Mouse (Mus musculus) stomach, postnatal 0 days (tissue): ENCODE measurements around the gene Nt5e. TPM values are rescaled to one million over a fixed set of nuclear protein-coding genes. Genes with fewer than 3 reads are reported as not detected.
A peak's percentile ranks its signal among the peaks of the same experiment; 100 is the strongest.

Experiments used
- ATAC-seq: fragments of 200-750 bp; cut with Nextera tagmentation; 2 replicates; pipeline ENCODE4 v1.8.0; 2017; ENCODE audit not compliant: low FRiP score, low TSS enrichment
- DNase-seq: peaks from one replicate; pipeline ENCODE4 v3.0.0-alpha.2; 2016; ENCODE audit warnings: low spot score
- H3K27ac ChIP-seq: fragments of 300-500 bp; sonication (generic); replicated peaks from 2 replicates; pipeline ENCODE4 v1.5.1; 2014; ENCODE audit warnings: mild to moderate bottlenecking, control low read depth
- H3K27me3 ChIP-seq: fragments of 300-500 bp; sonication (generic); 2 replicates; pipeline ENCODE4 v1.6.1; 2014; ENCODE audit warnings: low read length; ENCODE audit not compliant: control insufficient read depth, insufficient read depth
- H3K36me3 ChIP-seq: fragments of 300-500 bp; sonication (generic); 2 replicates; pipeline ENCODE4 v1.6.1; 2014; ENCODE audit warnings: low read length, mixed read lengths; ENCODE audit not compliant: control insufficient read depth, insufficient read depth
- H3K4me1 ChIP-seq: fragments of 300-500 bp; sonication (generic); replicated peaks from 2 replicates; pipeline ENCODE4 v1.6.1; 2014; ENCODE audit warnings: antibody characterized with exemption; ENCODE audit not compliant: control insufficient read depth, insufficient read depth
- H3K4me2 ChIP-seq: fragments of 300-500 bp; sonication (generic); replicated peaks from 2 replicates; pipeline ENCODE4 v1.6.1; 2014; ENCODE audit warnings: low read depth, mild to moderate bottlenecking, control low read depth, moderate library complexity
- H3K4me3 ChIP-seq: fragments of 300-500 bp; sonication (generic); 2 replicates; pipeline ENCODE4 v1.5.1; 2014; ENCODE audit warnings: low read depth, low read length, control low read depth
- H3K9ac ChIP-seq: fragments of 300-500 bp; sonication (generic); 2 replicates; pipeline ENCODE4 v1.6.1; 2014; ENCODE audit warnings: mild to moderate bottlenecking, low read length, control low read depth, mixed read lengths
- H3K9me3 ChIP-seq: fragments of 300-500 bp; sonication (generic); 2 replicates; pipeline ENCODE4 v1.6.1; 2016; ENCODE audit warnings: low read length; ENCODE audit not compliant: control insufficient read depth
- CTCF ChIP-seq: IDR thresholded peaks from 2 replicates; pipeline ENCODE4 v1.5.1; 2016; ENCODE audit warnings: antibody characterized with exemption, low read depth, mild to moderate bottlenecking, moderate library complexity
- EP300 ChIP-seq: optimal IDR thresholded peaks from 2 replicates; pipeline ENCODE3; 2016; ENCODE audit warnings: antibody characterized with exemption
- WGBS: fragments of 180-500 bp; shearing (Covaris S2); extraction: QIAGEN DNeasy Blood & Tissue Kit; methylation state at CpG from one replicate; pipeline ENCODE4 v1.1.7; 2014; 5-methylcytosine and 5-hydroxymethylcytosine counted together
- polyA plus RNA-seq: library from polyadenylated mRNA; unstranded; fragments of >200 nt; fragmentation: Nextera tagmentation; extraction: Ambion mirVana; gene quantifications from 2 replicates; pipeline ENCODE4 v1.2.1, GENCODE M21; 2015

Nt5e gene
- polyA plus RNA-seq, 1 experiment from 2014 or later, result 52.7 TPM

DNA sequence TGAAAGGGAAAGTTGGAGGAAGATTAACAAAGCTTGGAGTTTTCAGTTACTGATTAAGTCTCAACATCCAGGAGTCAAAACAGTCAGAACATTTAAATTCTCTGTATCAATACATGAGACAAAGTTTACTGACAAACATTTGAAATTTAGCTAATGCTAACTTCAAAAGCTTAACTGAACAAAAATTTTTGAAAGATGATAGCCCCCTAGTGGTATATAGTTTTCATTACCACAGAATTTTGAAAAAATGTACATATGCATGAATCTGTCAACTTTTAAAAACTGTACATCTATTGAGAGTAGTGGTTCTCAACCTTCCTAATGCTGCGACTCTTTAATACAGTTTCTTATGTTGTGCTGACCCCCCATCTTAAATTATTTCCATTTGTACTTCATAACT lies 71.5 kb downstream of the Nt5e start:
- Histone ChIP-seq H3K4me3 (no peak overlapping the region), H3K27ac (no peak overlapping the region), H3K27me3 (no peaks in the 10 kb centered on the region), H3K9me3 (no peaks in the 10 kb centered on the region), H3K36me3 (peaks cover 8% of the 10 kb centered on the region), H3K9ac (no peak overlapping the region), H3K4me2 (no peak overlapping the region), H3K4me1 (no peaks in the 10 kb centered on the region)
- no peak for DNase-seq
- TF ChIP-seq CTCF (peak; percentile 61), EP300 (no peak)
- WGBS, result 81% methylated on average over 1 of the region's 1 CpGs
- no peak for ATAC-seq

DNA sequence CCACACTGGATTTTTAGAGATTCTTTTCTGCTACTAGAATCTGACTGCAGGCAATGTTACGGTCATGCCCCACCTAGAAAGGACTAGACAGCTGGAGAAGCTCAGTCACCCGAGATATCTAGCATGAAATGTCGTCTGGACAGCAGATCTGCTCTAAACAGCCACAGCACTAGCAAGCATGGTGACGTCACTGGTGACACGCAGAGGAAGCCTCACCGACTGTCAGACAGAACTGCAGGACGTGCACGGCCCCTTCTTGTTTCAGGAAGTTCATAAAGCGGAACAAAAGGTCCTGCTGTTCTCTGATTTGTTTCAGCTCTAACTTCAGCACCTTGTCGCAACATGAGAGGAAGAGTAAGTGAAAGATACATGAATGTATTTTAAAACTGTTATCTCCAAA lies 77.1 kb downstream of the Nt5e start:
- Histone ChIP-seq H3K36me3 (peaks cover 8% of the 10 kb centered on the region; the same call in 1 of the 2 replicates), H3K9ac (no peak overlapping the region), H3K27me3 (no peaks in the 10 kb centered on the region), H3K4me1 (no peaks in the 10 kb centered on the region), H3K27ac (no peak overlapping the region), H3K4me3 (no peak overlapping the region), H3K4me2 (no peak overlapping the region), H3K9me3 (no peaks in the 10 kb centered on the region)
- DNase-seq (no peak), ATAC-seq (no peak)
- 77% methylated on average over 10 of the region's 10 CpGs for WGBS
- TF ChIP-seq EP300, result no peak
- no peak for TF ChIP-seq CTCF

DNA sequence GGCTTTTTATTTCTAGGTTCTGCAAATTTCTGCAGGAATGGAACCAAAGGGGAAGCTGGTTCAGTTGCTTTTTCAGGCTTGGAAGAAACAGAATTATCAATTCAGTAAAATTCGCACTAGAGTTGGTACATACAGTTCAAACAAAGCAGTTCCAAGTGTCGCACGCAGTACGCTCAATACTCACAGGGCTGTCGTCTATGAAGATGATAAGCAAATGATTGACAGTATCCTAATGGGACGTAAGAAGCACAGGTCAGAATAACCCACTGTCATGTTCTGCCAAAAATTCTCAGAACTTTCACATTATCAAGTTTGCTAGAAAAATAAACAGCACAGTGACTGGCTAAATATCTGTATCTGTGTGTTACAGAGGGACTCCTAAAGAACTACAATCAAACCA lies 77.5 kb downstream of the Nt5e start:
- Histone ChIP-seq H3K36me3 (peaks cover 8% of the 10 kb centered on the region; the same call in 1 of the 2 replicates), H3K27me3 (no peaks in the 10 kb centered on the region), H3K4me1 (no peaks in the 10 kb centered on the region), H3K4me2 (no peak overlapping the region), H3K9me3 (no peaks in the 10 kb centered on the region), H3K27ac (no peak overlapping the region), H3K4me3 (no peak overlapping the region), H3K9ac (no peak overlapping the region)
- TF ChIP-seq EP300, result no peak
- TF ChIP-seq CTCF, result no peak
- DNase-seq, result no peak
- 84% methylated on average over 6 of the region's 6 CpGs for WGBS
- ATAC-seq, result no peak

DNA sequence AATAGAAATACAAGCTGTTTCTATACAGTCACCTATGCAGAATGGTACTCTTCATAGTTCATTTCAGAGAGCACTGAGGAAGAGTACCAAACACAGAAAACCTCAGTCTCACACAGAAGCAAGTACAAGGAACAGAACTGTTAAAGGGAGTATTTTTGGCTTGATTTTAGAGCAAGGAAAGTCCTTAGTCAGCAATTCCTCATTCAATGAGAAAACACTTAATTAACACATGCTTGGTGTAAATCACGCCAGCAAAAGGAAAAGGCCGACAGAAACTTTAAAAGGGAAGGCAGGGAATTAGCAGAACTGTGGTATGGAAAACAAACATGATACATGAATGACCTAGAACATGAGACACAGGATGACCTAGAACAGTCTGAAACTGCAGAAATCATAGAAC lies 83.0 kb downstream of the Nt5e start:
- TF ChIP-seq CTCF (no peak), EP300 (no peak)
- no peak overlapping the region for H3K9ac ChIP-seq
- no peak for ATAC-seq
- no peak overlapping the region for H3K27ac ChIP-seq
- no peaks in the 10 kb centered on the region for H3K36me3 ChIP-seq
- no peaks in the 10 kb centered on the region for H3K27me3 ChIP-seq
- WGBS, result 80% methylated on average over 2 of the region's 2 CpGs
- no peak for DNase-seq
- no peaks in the 10 kb centered on the region for H3K9me3 ChIP-seq
- no peak overlapping the region for H3K4me3 ChIP-seq
- H3K4me1 ChIP-seq, result no peaks in the 10 kb centered on the region
- no peak overlapping the region for H3K4me2 ChIP-seq

DNA sequence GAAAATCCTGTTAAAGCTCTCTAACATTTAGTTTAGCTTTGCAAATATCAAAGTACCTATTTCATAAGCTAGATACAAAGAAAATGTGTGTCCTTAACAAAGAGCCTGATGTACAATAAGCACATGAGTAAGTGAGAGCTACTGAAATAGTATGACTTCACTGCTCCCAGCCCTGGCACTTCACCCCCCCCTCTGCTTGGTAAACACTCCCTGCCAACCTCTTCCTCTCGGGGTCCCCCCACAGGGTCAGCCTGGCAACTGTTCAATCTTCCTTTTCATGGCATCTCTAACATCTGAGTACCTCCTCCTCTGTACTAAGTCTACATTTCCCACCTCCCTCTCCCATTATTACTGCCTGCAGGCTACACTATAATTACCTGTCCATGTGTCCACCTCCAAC lies 89.8 kb downstream of the Nt5e start:
- DNase-seq (no peak), ATAC-seq (no peak)
- no peaks in the 10 kb centered on the region for H3K9me3 ChIP-seq
- H3K4me1 ChIP-seq, result no peaks in the 10 kb centered on the region
- TF ChIP-seq CTCF (no peak), EP300 (no peak)
- H3K36me3 ChIP-seq, result no peaks in the 10 kb centered on the region; the same call in 1 of the 2 replicates
- no peak overlapping the region for H3K27ac ChIP-seq
- 44% methylated on average over 1 of the region's 1 CpGs for WGBS
- no peak overlapping the region for H3K4me3 ChIP-seq
- H3K27me3 ChIP-seq, result no peaks in the 10 kb centered on the region
- H3K4me2 ChIP-seq, result no peak overlapping the region
- H3K9ac ChIP-seq, result no peak overlapping the region

Other genes starting within 250 kb of the Nt5e start
- gene Snx14, start 111.8 kb downstream of the Nt5e start, polyA plus RNA-seq, result 18.2 and 19.8 TPM in 2 replicates
- gene Gm20537, start 129.4 kb downstream of the Nt5e start, polyA plus RNA-seq, result not detected in 2 replicates
- gene Syncrip, start 155.4 kb downstream of the Nt5e start, polyA plus RNA-seq, result 38.8 and 51.7 TPM in 2 replicates
- 6.8 and 7.2 TPM in 2 replicates for gene Zfp949, start 220.8 kb downstream of the Nt5e start, polyA plus RNA-seq